ENCODE assay signal across 14 mouse cellular contexts in genomic region chr2:33974737-33975422, GRCm38 (mm10).
DNase-seq lines count a peak whose midpoint lies in the region; ATAC-seq and TF ChIP-seq lines count a peak whose summit lies in the region.
"Had no signal": no experiment of that assay in that cellular context is flagged by ENCODE, and none has a peak within 500 bp of the region (broad histone marks: within the 10 kb centered on the region; RNA-seq: fewer than 3 reads in every experiment).

No protein-coding gene starts in this region.

- no peak for TF ChIP-seq EP300 in lung, postnatal 0 days (IDR thresholded peaks at IDR 0.05)

- WGBS in forebrain, embryonic 11.5 days: 62% methylated on average over 15 of the region's 15 CpGs
- 53% methylated on average over 15 of the region's 15 CpGs for WGBS in forebrain, embryonic 16.5 days
- 67% methylated on average over 15 of the region's 15 CpGs for WGBS in midbrain, embryonic 11.5 days
- 41% methylated on average over 15 of the region's 15 CpGs for WGBS in neural tube, embryonic 14.5 days
- WGBS in lung, postnatal 0 days: 75% methylated on average over 15 of the region's 15 CpGs

- no peak overlapping the region for H3K4me3 ChIP-seq in forebrain, embryonic 11.5 days (ENCODE audit: low read depth, low read length)
- no peak overlapping the region for H3K4me3 ChIP-seq in forebrain, embryonic 16.5 days (replicated peaks; ENCODE audit: low read length)
- H3K4me3 ChIP-seq in midbrain, embryonic 11.5 days (ENCODE audit: low read depth, low read length): no peak overlapping the region
- H3K4me3 ChIP-seq in neural tube, embryonic 14.5 days (ENCODE audit: low read depth, low read length): no peak overlapping the region
- H3K4me3 ChIP-seq in lung, postnatal 0 days (ENCODE audit: low read depth, low read length): no peak overlapping the region
- H3K4me3 ChIP-seq: layer of hippocampus, adult 2 months had no signal

- peak overlapping the region; percentile 8; the same call in 1 of the 2 replicates for H3K9ac ChIP-seq in forebrain, embryonic 11.5 days (ENCODE audit: low read length)
- no peak overlapping the region for H3K9ac ChIP-seq in forebrain, embryonic 16.5 days (replicated peaks; ENCODE audit: low read depth, low read length)
- no peak overlapping the region for H3K9ac ChIP-seq in midbrain, embryonic 11.5 days (ENCODE audit: low read length)
- H3K9ac ChIP-seq in neural tube, embryonic 14.5 days (replicated peaks; ENCODE audit: low read depth, low read length): no peak overlapping the region
- no peak overlapping the region for H3K9ac ChIP-seq in lung, postnatal 0 days (replicated peaks; ENCODE audit: low read depth)
- H3K9ac ChIP-seq: lung, embryonic 14.5 days had no signal

- TF ChIP-seq CTCF in lung, postnatal 0 days (IDR thresholded peaks at IDR 0.05): no peak

- H3K4me1 ChIP-seq in forebrain, embryonic 11.5 days (replicated peaks; ENCODE audit: control insufficient read depth, insufficient read depth, low read length): no peaks in the 10 kb centered on the region; the same call in 1 of the 2 replicates
- peaks cover 17% of the 10 kb centered on the region for H3K4me1 ChIP-seq in forebrain, embryonic 16.5 days (replicated peaks; ENCODE audit: control insufficient read depth, insufficient read depth, low read length)
- peaks cover 8% of the 10 kb centered on the region; the same call in 1 of the 2 replicates for H3K4me1 ChIP-seq in midbrain, embryonic 11.5 days (ENCODE audit: control insufficient read depth, insufficient read depth, low read length)
- peaks cover 15% of the 10 kb centered on the region for H3K4me1 ChIP-seq in neural tube, embryonic 14.5 days (ENCODE audit: control insufficient read depth, insufficient read depth, low read length)
- no peaks in the 10 kb centered on the region for H3K4me1 ChIP-seq in lung, postnatal 0 days (ENCODE audit: insufficient read depth, low read depth, low read length)

- 0 out of 2 replicates have a peak, but pooled peaks have one; percentile 21 for ATAC-seq in forebrain, embryonic 11.5 days (replicated peaks; ENCODE audit: low FRiP score)
- no peak for ATAC-seq in forebrain, embryonic 16.5 days
- no peak for ATAC-seq in midbrain, embryonic 11.5 days (ENCODE audit: low FRiP score)
- ATAC-seq in neural tube, embryonic 14.5 days (ENCODE audit: low read depth): 0 out of 2 replicates have a peak, but pooled peaks have one; percentile 36
- no peak for ATAC-seq in lung, postnatal 0 days
- ATAC-seq: inflammation-experienced regulatory T-cells, adult 6 months; Patski had no signal

- no peaks in the 10 kb centered on the region for H3K9me3 ChIP-seq in forebrain, embryonic 11.5 days (ENCODE audit: control insufficient read depth, low read length)
- H3K9me3 ChIP-seq in forebrain, embryonic 16.5 days (ENCODE audit: control insufficient read depth, low read length): 0 out of 2 replicates have a peak, but pooled peaks cover 4% of the 10 kb centered on the region
- H3K9me3 ChIP-seq in midbrain, embryonic 11.5 days (ENCODE audit: control insufficient read depth, low read length): no peaks in the 10 kb centered on the region
- H3K9me3 ChIP-seq in neural tube, embryonic 14.5 days (ENCODE audit: control insufficient read depth, low read length): no peaks in the 10 kb centered on the region
- H3K9me3 ChIP-seq in lung, postnatal 0 days (ENCODE audit: low read length): no peaks in the 10 kb centered on the region

- no peaks in the 10 kb centered on the region for H3K27me3 ChIP-seq in forebrain, embryonic 11.5 days (ENCODE audit: control insufficient read depth, insufficient read depth, low read length)
- H3K27me3 ChIP-seq in forebrain, embryonic 16.5 days (replicated peaks; ENCODE audit: control insufficient read depth, insufficient read depth, low read length): no peaks in the 10 kb centered on the region
- H3K27me3 ChIP-seq in midbrain, embryonic 11.5 days (ENCODE audit: control insufficient read depth, insufficient read depth, low read length): no peaks in the 10 kb centered on the region
- H3K27me3 ChIP-seq in neural tube, embryonic 14.5 days (ENCODE audit: control insufficient read depth, insufficient read depth, low read length): no peaks in the 10 kb centered on the region
- no peaks in the 10 kb centered on the region for H3K27me3 ChIP-seq in lung, postnatal 0 days (replicated peaks; ENCODE audit: insufficient read depth, low read length)
- H3K27me3 ChIP-seq: Patski had no signal

- DNase-seq in forebrain, embryonic 11.5 days (ENCODE audit: low spot score): no peak
- DNase-seq in right cerebral cortex, postnatal 10 days (ENCODE audit: low spot score in 2 of 2): peak; percentile 15 to 18
- DNase-seq in right cerebral cortex, postnatal 14 days: no peak
- DNase-seq in midbrain, embryonic 11.5 days (ENCODE audit: low spot score, missing footprints): no peak
- DNase-seq in lung, postnatal 0 days (ENCODE audit: low spot score): no peak
- no peak for DNase-seq in MN1 (ENCODE audit: low spot score)
- DNase-seq: spleen, adult 18-20 months; thymus, postnatal 36 days had no signal

- H3K4me2 ChIP-seq in forebrain, embryonic 11.5 days (ENCODE audit: low read depth, low read length, severe bottlenecking): no peak overlapping the region
- H3K4me2 ChIP-seq in forebrain, embryonic 16.5 days (ENCODE audit: low read length): no peak overlapping the region
- no peak overlapping the region for H3K4me2 ChIP-seq in midbrain, embryonic 11.5 days
- H3K4me2 ChIP-seq in neural tube, embryonic 14.5 days (ENCODE audit: low read depth, low read length): no peak overlapping the region
- no peak overlapping the region for H3K4me2 ChIP-seq in lung, postnatal 0 days (replicated peaks; ENCODE audit: low read depth, low read length)
- H3K4me2 ChIP-seq: lung, embryonic 14.5 days had no signal

- H3K27ac ChIP-seq in forebrain, embryonic 11.5 days (ENCODE audit: low read depth, low read length): no peak overlapping the region
- H3K27ac ChIP-seq in forebrain, embryonic 16.5 days (ENCODE audit: low read length): no peak overlapping the region
- peak overlapping the region; percentile 35 for H3K27ac ChIP-seq in midbrain, embryonic 11.5 days (ENCODE audit: low read depth, low read length)
- H3K27ac ChIP-seq in neural tube, embryonic 14.5 days (ENCODE audit: low read depth, low read length): peak overlapping the region; percentile 52
- H3K27ac ChIP-seq in lung, postnatal 0 days (ENCODE audit: low read length): no peak overlapping the region
- H3K27ac ChIP-seq: layer of hippocampus, adult 2 months had no signal

- no peaks in the 10 kb centered on the region for H3K36me3 ChIP-seq in forebrain, embryonic 11.5 days (ENCODE audit: control insufficient read depth, insufficient read depth, low read length)
- H3K36me3 ChIP-seq in forebrain, embryonic 16.5 days (ENCODE audit: control insufficient read depth, insufficient read depth): no peaks in the 10 kb centered on the region
- no peaks in the 10 kb centered on the region for H3K36me3 ChIP-seq in midbrain, embryonic 11.5 days (ENCODE audit: control insufficient read depth, insufficient read depth, low read length)
- no peaks in the 10 kb centered on the region for H3K36me3 ChIP-seq in neural tube, embryonic 14.5 days (ENCODE audit: control insufficient read depth, insufficient read depth, low read length)
- no peaks in the 10 kb centered on the region for H3K36me3 ChIP-seq in lung, postnatal 0 days (ENCODE audit: insufficient read depth, low read length)

Comparison
In these comparisons a context has a peak if more than half of its experiments do, and no peak if none do; other contexts are left out.
1. ATAC-seq: peak in forebrain, embryonic 11.5 days (single experiment) and neural tube, embryonic 14.5 days (single experiment); none in forebrain, embryonic 16.5 days (single experiment), midbrain, embryonic 11.5 days (single experiment) and lung, postnatal 0 days (single experiment).
2. DNase-seq: peak in right cerebral cortex, postnatal 10 days (2 of 2); none in forebrain, embryonic 11.5 days (single experiment), right cerebral cortex, postnatal 14 days (single experiment), midbrain, embryonic 11.5 days (single experiment), lung, postnatal 0 days (single experiment) and MN1 (single experiment).
3. H3K27ac ChIP-seq: peak in midbrain, embryonic 11.5 days (single experiment) and neural tube, embryonic 14.5 days (single experiment); none in forebrain, embryonic 11.5 days (single experiment), forebrain, embryonic 16.5 days (single experiment) and lung, postnatal 0 days (single experiment).